Mouse (Mus musculus) lung, postnatal 0 days (tissue): ENCODE data around the gene Ptdss2.
A peak's percentile ranks its signal among the peaks of the same experiment; 100 is the strongest.

Experiments used
- CTCF ChIP-seq: IDR thresholded peaks from 2 replicates; pipeline ENCODE4 v1.5.1; 2016; ENCODE audit warnings: antibody characterized with exemption, mild to moderate bottlenecking
- EP300 ChIP-seq: IDR thresholded peaks from 2 replicates; pipeline ENCODE4 v1.6.1; 2016; ENCODE audit warnings: antibody characterized with exemption, mild to moderate bottlenecking, control low read depth

DNA sequence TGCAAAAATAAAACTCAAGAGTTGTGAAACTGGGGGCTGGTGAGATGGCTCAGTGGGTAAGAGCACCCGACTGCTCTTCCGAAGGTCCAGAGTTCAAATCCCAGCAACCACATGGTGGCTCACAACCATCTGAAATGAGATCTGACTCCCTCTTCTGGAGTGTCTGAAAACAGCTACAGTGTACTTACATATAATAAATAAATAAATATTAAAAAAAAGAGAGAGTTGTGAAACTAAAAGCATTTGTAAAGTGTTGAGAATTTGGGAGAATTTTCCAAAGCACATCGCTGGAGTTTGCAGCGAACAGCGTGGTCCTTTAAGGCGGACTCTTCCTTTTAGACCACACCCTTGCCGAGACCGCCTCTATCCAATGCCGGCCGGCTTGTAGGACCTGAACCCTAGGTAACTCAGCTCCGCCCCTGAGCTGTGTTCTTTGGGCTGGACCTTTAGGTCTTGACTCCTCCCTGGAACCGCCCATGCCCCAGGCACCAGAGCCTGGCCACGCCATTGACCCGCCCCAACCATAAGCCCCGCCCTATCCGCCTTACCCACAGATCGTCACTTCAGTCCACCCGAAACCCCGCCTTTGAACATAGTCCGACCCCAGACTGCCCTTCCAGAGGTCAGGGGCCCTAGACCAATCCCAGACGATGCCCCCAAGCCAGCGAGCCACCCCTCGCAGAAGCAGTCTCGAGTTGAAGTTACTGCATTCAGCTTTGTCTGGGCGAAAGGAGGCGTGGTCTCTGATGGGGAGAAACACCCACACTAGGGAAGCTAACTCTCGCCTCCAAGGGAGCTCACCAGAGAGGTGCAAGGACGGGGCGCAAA, 721 bp downstream of the Ptdss2 start:
- TF ChIP-seq CTCF (0 out of 2 replicates have a peak, but pooled peaks have one; percentile 14), EP300 (no peak)
